Mouse (Mus musculus): Measurements from ENCODE around the gene C1qtnf5.

C1qtnf5 gene

DNA sequence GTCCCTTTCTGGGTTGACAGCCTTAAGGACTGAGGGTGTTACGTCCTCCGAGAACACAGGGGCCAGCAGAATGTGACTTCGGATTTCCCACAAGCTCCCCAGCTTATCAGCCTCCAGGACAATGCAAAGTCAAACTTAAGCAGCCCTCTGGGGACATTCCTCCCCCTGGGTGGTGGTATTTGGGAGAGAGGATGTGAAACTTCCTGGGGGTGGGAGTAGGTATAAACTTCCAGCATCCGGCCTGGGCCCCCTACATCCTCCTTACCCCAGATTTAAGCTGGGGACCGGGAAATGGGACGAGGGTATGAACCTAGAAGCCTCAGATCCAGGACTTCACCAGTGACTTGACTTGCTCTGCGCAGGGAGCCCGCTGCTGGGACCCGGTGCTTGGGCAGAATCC lies 22.6 kb downstream of the C1qtnf5 start:
- in situ Hi-C loops (cut with MboI, MseI) = no loop called here

DNA sequence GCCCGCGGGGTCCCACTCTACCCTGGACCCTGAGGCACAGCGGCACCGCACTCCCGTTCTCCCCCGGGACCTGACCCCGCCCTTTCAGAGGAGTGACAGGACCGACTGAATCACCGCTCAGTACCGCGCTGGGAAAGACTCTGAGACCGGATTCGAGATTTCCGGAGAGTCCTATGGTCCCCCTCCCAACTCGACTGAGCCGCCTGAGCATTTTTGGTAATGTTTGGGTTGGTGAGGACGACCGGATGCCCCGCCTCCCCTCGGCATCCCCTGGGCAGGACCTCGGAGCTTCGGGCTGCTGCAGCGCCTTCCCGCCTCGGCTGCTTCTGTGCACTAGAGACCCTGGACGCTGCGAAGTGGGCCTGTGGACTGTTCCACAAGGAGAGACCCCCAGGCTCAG lies 23.0 kb downstream of the C1qtnf5 start:
- in situ Hi-C loops (cut with MboI, MseI) = no loop called here

DNA sequence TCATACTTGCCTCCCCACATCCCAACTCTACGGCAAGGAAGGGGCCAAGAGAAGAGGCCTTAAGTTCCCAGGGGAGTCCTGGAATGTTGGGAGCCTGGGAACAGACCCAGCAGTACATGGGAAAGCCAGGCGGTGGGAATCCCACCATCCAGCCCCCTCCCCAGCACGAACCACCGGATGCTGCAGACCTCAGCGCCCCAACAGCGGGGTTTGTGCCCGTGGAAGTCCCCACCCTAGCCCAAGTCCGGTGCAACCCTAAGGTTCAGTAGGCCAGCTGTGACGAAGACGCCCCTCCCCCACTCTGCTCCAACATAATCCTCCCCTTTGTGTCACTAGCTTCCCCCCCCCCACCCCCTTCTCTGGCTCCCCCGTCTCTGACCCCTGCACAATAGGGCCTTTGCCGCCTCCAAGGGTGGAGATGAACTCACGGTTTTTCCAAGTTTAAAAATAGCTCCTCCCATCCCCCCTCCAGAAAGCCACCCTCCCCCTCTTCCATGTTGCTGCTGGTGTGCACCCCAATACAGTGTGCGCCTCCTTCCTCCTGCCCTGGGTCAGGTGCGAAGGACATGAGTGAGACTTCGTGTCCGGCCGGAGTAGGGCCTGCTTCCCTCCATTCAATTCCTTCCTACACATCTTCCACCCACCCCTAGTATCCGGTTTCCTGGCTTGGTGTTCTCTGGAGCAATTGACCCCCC lies 23.7 kb downstream of the C1qtnf5 start:
- in situ Hi-C loops (cut with MboI, MseI) = no loop called here

DNA sequence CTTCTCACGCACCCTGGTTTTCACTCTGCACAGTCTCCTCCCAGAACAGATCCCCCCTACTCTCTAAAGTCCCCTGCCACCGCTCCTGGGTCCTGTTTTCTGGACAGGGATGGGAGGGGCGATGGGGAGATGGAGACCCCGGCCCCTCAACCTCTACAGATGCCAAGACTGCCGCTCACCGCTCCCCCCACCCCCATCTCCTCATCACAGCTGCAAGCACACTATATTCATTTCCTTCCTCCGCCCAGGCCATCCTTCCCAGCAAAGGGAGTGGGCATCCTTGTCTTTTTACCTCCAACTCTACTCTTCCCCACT lies 24.2 kb downstream of the C1qtnf5 start:
- in situ Hi-C loops (cut with MboI, MseI) = no loop called here

DNA sequence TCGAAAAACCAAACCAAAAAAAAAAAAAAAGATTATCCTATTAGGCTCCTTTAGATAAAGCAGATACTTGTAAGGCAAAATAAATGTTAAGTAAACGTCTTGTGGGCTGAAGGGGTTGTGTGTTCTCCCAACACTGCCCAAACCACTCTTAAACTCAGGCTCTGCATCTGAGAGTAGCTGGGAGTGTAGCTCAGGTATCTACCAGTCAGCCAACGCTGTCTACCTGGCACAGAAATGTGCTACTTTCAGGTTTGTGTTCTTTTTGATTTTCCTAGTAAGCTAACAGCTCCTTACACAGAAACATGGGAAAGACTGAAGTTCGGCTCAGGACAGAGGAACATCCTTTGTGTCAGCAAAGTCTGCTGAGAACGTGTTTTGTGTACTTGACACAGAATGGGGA lies 25.2 kb downstream of the C1qtnf5 start:
- in situ Hi-C loops (cut with MboI, MseI) = no loop called here

DNA sequence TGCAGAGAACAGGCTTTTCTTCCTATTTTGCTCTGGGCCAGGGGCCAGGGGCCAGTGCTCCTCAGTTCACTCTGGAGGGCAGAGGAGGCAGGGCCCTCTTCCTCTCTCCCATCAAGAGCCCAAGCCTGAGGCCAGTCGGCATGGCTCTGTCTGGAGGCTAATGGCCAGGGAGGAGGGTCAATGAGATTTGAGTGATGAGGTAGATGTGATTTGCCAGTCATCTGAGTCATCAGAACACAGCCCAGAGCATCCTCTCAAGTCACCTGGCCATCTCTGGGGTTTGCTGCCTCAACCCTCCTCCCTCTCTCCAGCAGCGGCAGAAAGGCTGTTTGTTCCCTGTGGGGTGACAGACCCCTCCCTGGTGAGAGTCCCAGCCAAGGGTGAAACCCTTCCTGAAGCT lies 26.2 kb downstream of the C1qtnf5 start:
- in situ Hi-C loops (cut with MboI, MseI) = no loop called here

DNA sequence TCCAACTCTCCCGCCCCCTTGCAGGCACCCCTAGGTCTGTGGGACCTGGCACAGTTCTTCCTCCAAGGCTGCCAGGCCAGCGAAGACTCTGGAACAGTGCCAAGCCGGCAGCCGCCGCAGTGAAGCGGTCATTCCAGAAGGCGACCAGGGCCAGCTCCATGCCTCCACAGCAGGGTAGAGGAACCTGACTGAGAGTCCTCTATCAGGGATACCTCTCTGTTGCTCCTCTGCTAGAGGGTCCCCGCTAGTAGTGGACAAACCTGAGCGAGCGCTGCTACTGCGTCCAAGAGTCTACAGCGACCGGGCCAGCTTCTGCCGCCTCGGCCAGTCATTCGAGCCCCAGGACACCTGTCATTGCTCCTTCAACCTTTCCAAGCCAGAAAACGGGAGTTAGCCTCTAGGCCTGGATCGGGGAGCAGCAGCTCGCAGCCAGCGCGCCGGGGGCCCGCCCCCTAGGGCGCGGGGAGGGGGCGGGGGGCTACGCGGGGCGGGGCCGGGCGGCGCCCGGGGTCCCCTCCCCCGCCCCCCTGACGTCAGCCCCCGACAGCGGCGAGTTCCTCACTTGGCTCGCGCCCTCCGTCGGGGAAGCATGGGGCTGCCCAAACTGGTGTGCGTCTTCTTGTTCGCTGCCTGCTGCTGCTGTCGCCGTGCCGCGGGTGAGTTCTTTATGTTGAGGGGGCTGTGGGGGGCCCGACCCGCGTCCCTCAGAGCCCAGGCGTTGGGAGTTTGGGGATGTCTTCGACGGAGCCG lies 27.2 kb downstream of the C1qtnf5 start, which contains the start of gene Mcam:
Gene Mcam (plus strand): TSS at position 369 of the 750 bp plus-strand sequence.
- in situ Hi-C loops (cut with MboI, MseI) = no loop called here

DNA sequence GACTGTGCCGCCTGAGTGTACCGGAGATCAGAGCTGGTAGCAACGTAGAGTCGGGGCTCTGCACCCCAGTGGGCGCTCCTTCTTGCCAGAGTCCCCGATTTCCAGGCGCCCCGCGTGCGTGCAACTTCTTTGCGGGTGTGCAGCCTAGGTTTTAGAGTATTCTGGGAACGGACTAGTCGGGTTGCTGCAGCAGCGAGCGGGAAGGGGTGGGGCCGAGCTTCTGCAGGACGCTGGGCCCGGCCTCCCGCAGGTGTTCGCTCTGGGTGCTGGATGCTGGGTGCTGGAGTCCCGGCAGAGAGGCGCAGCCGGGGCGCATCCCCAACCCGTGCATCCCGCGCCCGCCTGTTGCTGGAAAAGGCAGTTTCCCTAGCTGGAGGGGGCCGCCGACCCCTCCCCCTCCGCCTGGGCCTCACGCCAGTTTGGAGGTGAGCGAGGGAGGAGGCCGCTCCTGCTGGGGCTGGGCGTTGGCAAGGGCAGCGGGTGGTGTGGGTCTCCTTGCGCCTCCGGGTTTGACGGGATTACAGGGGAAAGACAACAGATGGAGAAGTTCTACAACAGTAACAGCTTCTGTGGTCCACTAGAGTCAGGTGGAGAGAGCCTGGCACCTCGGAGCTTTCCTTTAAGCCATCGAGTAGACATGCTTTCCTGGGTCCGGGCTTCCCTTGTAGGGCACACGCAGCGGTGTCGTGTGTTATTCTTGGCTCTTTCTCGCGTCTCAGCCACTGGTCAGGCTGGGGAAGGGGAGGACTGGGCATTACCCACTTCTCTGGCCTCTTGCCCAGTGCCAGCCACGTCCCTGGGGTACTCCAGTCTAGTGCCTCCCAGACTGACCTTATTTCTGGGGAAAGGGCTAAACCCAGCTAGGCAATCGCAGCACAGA lies 28.0 kb downstream of the C1qtnf5 start:
- in situ Hi-C loops (cut with MboI, MseI) = no loop called here

DNA sequence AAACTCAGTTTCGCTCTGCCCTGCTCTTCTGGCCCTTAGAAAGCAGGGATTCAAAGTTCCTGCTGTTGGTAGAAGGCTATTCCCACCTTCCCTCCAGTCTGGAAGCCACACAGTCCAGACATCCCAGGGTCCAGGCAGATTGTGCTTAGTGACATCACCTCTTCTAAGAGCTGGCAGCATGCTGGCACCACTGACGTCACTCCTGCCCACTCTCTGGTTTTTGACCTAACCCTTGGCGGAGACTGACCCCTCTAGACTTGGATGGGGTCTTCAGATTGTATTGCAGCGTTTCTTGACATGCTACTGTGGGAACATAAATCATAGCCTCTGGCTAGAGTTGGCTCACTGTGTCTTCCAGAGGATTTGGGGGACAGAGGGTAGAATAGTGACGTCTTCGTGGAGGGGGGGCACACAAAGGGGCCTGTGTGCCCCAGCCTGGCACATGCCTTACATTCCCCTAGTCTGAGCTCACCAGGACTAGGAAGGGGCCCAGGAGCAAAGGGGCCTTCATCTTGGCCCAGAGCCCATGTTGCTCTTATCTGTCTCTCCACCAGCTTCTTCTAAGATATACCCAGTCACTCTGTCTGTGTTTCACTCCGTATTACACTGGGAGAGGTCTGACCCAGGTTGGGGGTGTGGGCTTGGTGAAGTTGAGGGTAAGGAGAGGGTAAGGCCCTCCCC lies 28.8 kb downstream of the C1qtnf5 start:
- in situ Hi-C loops (cut with MboI, MseI) = no loop called here

DNA sequence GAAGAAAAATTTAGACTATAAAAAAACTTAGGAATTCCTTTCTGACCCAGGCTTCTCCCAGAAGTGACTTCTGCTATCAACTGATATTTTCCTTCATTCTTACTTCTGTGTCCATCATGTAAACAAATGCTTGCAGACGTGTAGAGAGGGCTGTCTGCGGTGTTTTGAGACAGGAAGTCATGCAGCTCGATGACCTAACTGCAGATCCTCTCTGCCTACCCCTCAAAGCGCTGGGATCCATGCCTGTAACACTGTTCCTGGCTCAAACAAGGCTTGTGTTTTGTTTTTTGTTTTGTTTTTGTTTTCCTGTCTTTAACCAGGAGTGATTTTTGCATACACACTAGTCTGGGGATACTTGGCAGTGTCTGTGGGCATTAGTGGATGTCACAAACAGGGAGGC lies 30.8 kb downstream of the C1qtnf5 start:
- in situ Hi-C loops (cut with MboI, MseI) = no loop called here

DNA sequence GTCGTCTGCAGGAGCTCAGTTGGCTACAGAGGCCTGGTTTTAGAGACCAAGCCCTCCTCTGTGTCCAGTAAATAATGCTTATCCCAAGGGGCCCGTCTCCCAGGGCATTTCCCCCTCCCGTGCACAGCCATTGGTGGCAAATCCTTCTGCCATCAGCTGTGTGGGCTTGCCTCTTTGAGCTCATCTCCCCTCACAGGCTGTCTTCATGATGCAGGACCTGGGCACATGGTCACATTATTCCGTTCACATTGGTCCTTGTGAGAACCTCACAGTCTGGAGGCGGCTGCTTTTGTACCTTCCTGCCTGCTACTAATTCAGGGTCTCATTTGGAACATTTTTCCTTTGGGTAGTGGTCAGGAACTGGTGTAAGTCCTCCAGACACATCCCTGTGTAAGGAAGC lies 34.9 kb downstream of the C1qtnf5 start:
- in situ Hi-C loops (cut with MboI, MseI) = no loop called here

DNA sequence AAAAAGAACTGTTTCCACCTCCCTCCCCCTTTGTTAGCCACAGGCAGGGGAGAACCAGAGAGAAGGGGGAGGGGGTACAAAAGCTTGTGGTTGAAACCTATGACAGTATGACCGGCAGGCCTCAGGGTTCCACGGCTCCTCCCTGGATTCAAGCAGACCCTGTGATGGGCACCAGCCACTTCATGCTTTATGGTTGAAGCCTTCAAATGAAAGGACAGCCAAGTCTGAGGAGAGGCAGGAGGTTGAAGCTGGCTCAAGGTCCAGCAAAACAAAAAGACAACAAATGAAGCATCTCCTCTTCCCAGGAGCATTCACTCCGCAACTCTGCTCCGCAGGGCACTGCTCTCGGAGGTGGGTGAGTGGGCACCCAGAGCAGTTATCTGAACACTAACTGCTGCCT lies 36.4 kb downstream of the C1qtnf5 start:
- in situ Hi-C loops (cut with MboI, MseI) = no loop called here

DNA sequence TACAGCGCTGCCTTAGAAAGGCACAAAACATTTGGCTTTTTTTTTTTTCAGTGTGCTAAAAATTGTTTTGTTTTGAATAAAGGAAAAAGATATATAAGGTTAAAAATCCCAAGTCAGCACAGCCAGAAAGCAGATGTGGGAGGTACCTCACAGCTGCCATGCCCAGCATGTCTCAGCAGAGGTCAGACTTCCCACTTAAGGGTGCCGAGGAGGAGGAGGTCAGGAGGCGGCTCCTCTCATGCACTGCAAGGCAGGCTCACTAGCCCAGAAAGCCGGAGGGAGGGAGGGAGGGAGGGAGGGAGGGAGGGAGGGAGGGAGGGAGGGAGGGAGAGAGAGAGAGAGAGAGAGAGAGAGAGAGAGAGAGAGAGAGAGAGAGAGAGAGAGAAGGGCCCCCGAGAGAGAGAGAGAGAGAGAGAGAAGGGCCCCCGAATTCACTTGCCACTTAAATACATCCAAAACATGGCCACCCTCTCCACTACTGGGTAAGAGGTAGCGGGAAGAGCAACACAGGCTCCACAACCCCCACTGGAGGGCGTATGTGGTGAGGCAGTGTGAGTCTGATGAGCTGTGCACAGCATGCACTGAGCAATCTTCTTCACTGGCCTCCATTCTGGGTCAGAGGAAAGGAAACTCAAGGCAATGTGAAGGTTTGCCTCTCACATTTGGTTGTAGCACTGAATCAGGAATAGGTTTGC lies 37.1 kb downstream of the C1qtnf5 start:
- in situ Hi-C loops (cut with MboI, MseI) = no loop called here

DNA sequence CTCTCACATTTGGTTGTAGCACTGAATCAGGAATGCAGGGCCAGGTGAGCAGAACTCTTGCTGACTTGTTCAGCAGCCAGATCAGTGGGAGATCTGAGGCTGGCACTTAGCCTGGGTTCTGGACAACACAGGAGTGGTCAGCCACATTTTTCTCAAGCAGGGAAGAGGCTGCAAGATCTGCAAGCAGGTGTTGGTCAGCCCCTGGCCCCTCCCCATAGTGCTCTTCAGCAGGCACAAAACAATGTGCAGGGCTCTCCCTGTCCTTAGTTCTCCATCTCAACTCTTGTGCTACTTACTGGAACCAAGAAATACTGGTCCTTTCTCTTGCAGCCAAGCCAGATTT lies 37.6 kb downstream of the C1qtnf5 start:
- in situ Hi-C loops (cut with MboI, MseI) = no loop called here

DNA sequence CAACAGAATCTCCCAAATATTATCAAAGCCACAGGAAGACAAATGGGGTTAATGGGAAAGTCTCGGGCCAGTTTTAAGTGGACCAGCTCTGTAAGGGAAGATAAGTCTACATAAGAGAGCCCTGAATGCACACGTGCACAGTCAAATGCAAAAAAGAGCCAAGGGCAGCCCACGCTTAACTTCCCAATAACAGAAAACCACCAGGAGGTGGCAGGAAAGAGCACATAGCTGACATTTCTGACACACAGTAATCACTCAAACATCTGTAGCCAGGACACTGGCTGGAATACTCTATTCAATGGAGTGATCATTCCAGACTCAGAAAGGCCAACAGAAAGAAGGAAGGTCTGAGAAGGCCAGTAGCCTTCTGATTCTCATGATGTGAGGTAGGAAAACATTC lies 40.2 kb downstream of the C1qtnf5 start:
- in situ Hi-C loops (cut with MboI, MseI) = no loop called here
